Mouse (Mus musculus): ENCODE measurements around the gene H2al2a. TPM values are rescaled to one million over a fixed set of nuclear protein-coding genes. Genes with fewer than 3 reads are reported as not detected.

The H2al2a gene
- polyA plus RNA-seq, 1 experiment from 2014 or later = not detected

- H3K9me3 ChIP-seq = no peaks in the 10 kb centered on the region
- peak overlapping the region; percentile 50 for H3K9ac ChIP-seq
- no peak for ATAC-seq (ENCODE audit: insufficient number of reproducible peaks, insufficient read depth, low FRiP score, low TSS enrichment)
- H3K27me3 ChIP-seq = no peaks in the 10 kb centered on the region
- H3K36me3 ChIP-seq = no peaks in the 10 kb centered on the region
- H3K4me2 ChIP-seq (replicated peaks) = peak overlapping the region; percentile 99
- H3K4me1 ChIP-seq = peaks cover 29% of the 10 kb centered on the region; the same call in 1 of the 2 replicates
- 1% methylated on average over 44 of the region's 44 CpGs for WGBS
- H3K4me3 ChIP-seq = peak overlapping the region; percentile 67
- peak overlapping the region; percentile 47 for H3K27ac ChIP-seq
These were observed 29.6 kb upstream of the H2al2a start for GRCm38 (mm10) chr2:18026116-18026947.

- peaks cover 25% of the 10 kb centered on the region; the same call in 1 of the 2 replicates for H3K4me1 ChIP-seq
These were observed 29.0 kb upstream of the H2al2a start for GRCm38 (mm10) chr2:18025781-18026115.

GRCm38 (mm10) chr2:18025116-18025515 is 28.4 kb upstream of the H2al2a start:
- no peak overlapping the region for H3K9ac ChIP-seq
- ATAC-seq (ENCODE audit: insufficient number of reproducible peaks, insufficient read depth, low FRiP score, low TSS enrichment) = no peak

More at GRCm38 (mm10) chr2:18025781-18026115, 29.0 kb upstream of the H2al2a start:
- Histone ChIP-seq H3K36me3 (no peaks in the 10 kb centered on the region), H3K9ac (peak overlapping the region; percentile 50), H3K27ac (peak overlapping the region; percentile 30; the same call in 1 of the 2 replicates), H3K9me3 (no peaks in the 10 kb centered on the region), H3K4me3 (peak overlapping the region; percentile 67), H3K4me2 (replicated peaks) (peak overlapping the region; percentile 99), H3K27me3 (no peaks in the 10 kb centered on the region)
- ATAC-seq (ENCODE audit: insufficient number of reproducible peaks, insufficient read depth, low FRiP score, low TSS enrichment) = no peak
- WGBS = under 1% methylated on average over 14 of the region's 14 CpGs

GRCm38 (mm10) chr2:18022886-18023285 is 26.1 kb upstream of the H2al2a start:
- Histone ChIP-seq H3K9me3 (no peaks in the 10 kb centered on the region), H3K36me3 (no peaks in the 10 kb centered on the region), H3K9ac (no peak overlapping the region), H3K4me3 (no peak overlapping the region), H3K4me2 (replicated peaks) (no peak overlapping the region), H3K4me1 (peaks cover 15% of the 10 kb centered on the region; the same call in 1 of the 2 replicates), H3K27ac (no peak overlapping the region), H3K27me3 (no peaks in the 10 kb centered on the region)
- WGBS = 63% methylated on average over 1 of the region's 1 CpGs
- no peak for ATAC-seq (ENCODE audit: insufficient number of reproducible peaks, insufficient read depth, low FRiP score, low TSS enrichment)

More at GRCm38 (mm10) chr2:18025116-18025515, 28.4 kb upstream of the H2al2a start:
- WGBS = 37% methylated on average over 5 of the region's 5 CpGs
- H3K27ac ChIP-seq = no peak overlapping the region
- H3K4me2 ChIP-seq (replicated peaks) = peak overlapping the region; percentile 99
- H3K36me3 ChIP-seq = no peaks in the 10 kb centered on the region
- no peaks in the 10 kb centered on the region for H3K27me3 ChIP-seq
- no peak overlapping the region for H3K4me3 ChIP-seq
- H3K4me1 ChIP-seq = peaks cover 21% of the 10 kb centered on the region; the same call in 1 of the 2 replicates
- no peaks in the 10 kb centered on the region for H3K9me3 ChIP-seq

- Histone ChIP-seq H3K4me3 (no peak overlapping the region), H3K27me3 (no peaks in the 10 kb centered on the region), H3K9me3 (no peaks in the 10 kb centered on the region), H3K36me3 (no peaks in the 10 kb centered on the region), H3K4me1 (no peaks in the 10 kb centered on the region), H3K9ac (no peak overlapping the region), H3K4me2 (replicated peaks) (no peak overlapping the region), H3K27ac (no peak overlapping the region)
- WGBS = 80% methylated on average over 1 of the region's 1 CpGs
- no peak for ATAC-seq (ENCODE audit: insufficient number of reproducible peaks, insufficient read depth, low FRiP score, low TSS enrichment)
These were observed 22.4 kb upstream of the H2al2a start for GRCm38 (mm10) chr2:18019122-18019521.

- no peak overlapping the region for H3K9ac ChIP-seq
- H3K27me3 ChIP-seq = no peaks in the 10 kb centered on the region
- no peak overlapping the region for H3K4me2 ChIP-seq (replicated peaks)
- H3K27ac ChIP-seq = no peak overlapping the region
- H3K9me3 ChIP-seq = no peaks in the 10 kb centered on the region
- H3K36me3 ChIP-seq = no peaks in the 10 kb centered on the region
- no peak overlapping the region for H3K4me3 ChIP-seq
- ATAC-seq (ENCODE audit: insufficient number of reproducible peaks, insufficient read depth, low FRiP score, low TSS enrichment) = no peak
- WGBS = 86% methylated on average over 6 of the region's 6 CpGs
- H3K4me1 ChIP-seq = no peaks in the 10 kb centered on the region
These were observed 20.6 kb upstream of the H2al2a start for GRCm38 (mm10) chr2:18017321-18017720.

GRCm38 (mm10) chr2:18016639-18017038 is 19.9 kb upstream of the H2al2a start:
- Histone ChIP-seq H3K27ac (no peak overlapping the region), H3K9ac (no peak overlapping the region), H3K9me3 (no peaks in the 10 kb centered on the region), H3K27me3 (no peaks in the 10 kb centered on the region), H3K36me3 (no peaks in the 10 kb centered on the region), H3K4me1 (no peaks in the 10 kb centered on the region), H3K4me2 (replicated peaks) (no peak overlapping the region), H3K4me3 (no peak overlapping the region)
- 83% methylated on average over 1 of the region's 1 CpGs for WGBS
- no peak for ATAC-seq (ENCODE audit: insufficient number of reproducible peaks, insufficient read depth, low FRiP score, low TSS enrichment)

GRCm38 (mm10) chr2:18015581-18015980 is 18.8 kb upstream of the H2al2a start:
- Histone ChIP-seq H3K4me1 (no peaks in the 10 kb centered on the region), H3K4me2 (replicated peaks) (no peak overlapping the region), H3K9me3 (no peaks in the 10 kb centered on the region), H3K4me3 (no peak overlapping the region), H3K36me3 (no peaks in the 10 kb centered on the region), H3K27ac (no peak overlapping the region), H3K27me3 (no peaks in the 10 kb centered on the region), H3K9ac (no peak overlapping the region)
- ATAC-seq (ENCODE audit: insufficient number of reproducible peaks, insufficient read depth, low FRiP score, low TSS enrichment) = no peak
- whole genome bisulfite sequencing = 59% methylated on average over 3 of the region's 3 CpGs

- no peaks in the 10 kb centered on the region for H3K4me1 ChIP-seq
- H3K27ac ChIP-seq = no peak overlapping the region
- WGBS = 94% methylated on average over 3 of the region's 3 CpGs
These were observed 16.1 kb upstream of the H2al2a start for GRCm38 (mm10) chr2:18012866-18013265.

GRCm38 (mm10) chr2:18011226-18011625 is 14.5 kb upstream of the H2al2a start:
- Histone ChIP-seq H3K4me3 (no peak overlapping the region), H3K36me3 (no peaks in the 10 kb centered on the region), H3K27ac (no peak overlapping the region), H3K4me2 (replicated peaks) (no peak overlapping the region), H3K9me3 (no peaks in the 10 kb centered on the region), H3K27me3 (no peaks in the 10 kb centered on the region), H3K9ac (no peak overlapping the region), H3K4me1 (no peaks in the 10 kb centered on the region)
- 81% methylated on average over 6 of the region's 6 CpGs for WGBS
- ATAC-seq (ENCODE audit: insufficient number of reproducible peaks, insufficient read depth, low FRiP score, low TSS enrichment) = no peak

More at GRCm38 (mm10) chr2:18012866-18013265, 16.1 kb upstream of the H2al2a start:
- Histone ChIP-seq H3K9me3 (no peaks in the 10 kb centered on the region), H3K4me2 (replicated peaks) (no peak overlapping the region), H3K9ac (no peak overlapping the region), H3K27me3 (no peaks in the 10 kb centered on the region), H3K36me3 (no peaks in the 10 kb centered on the region), H3K4me3 (no peak overlapping the region)
- ATAC-seq (ENCODE audit: insufficient number of reproducible peaks, insufficient read depth, low FRiP score, low TSS enrichment) = no peak

- Histone ChIP-seq H3K9ac (no peak overlapping the region), H3K4me2 (replicated peaks) (no peak overlapping the region), H3K27me3 (no peaks in the 10 kb centered on the region), H3K4me3 (no peak overlapping the region), H3K4me1 (0 out of 2 replicates have a peak, but pooled peaks cover 2% of the 10 kb centered on the region), H3K9me3 (no peaks in the 10 kb centered on the region), H3K27ac (no peak overlapping the region), H3K36me3 (no peaks in the 10 kb centered on the region)
- WGBS = 23% methylated on average over 8 of the region's 8 CpGs
- no peak for ATAC-seq (ENCODE audit: insufficient number of reproducible peaks, insufficient read depth, low FRiP score, low TSS enrichment)
These were observed 8.4 kb upstream of the H2al2a start for GRCm38 (mm10) chr2:18005137-18005536.

- no peak for ATAC-seq (ENCODE audit: insufficient number of reproducible peaks, insufficient read depth, low FRiP score, low TSS enrichment)
- Histone ChIP-seq H3K4me2 (replicated peaks) (no peak overlapping the region), H3K4me1 (0 out of 2 replicates have a peak, but pooled peaks cover 2% of the 10 kb centered on the region), H3K27ac (no peak overlapping the region), H3K9me3 (no peaks in the 10 kb centered on the region), H3K4me3 (no peak overlapping the region), H3K27me3 (no peaks in the 10 kb centered on the region), H3K36me3 (no peaks in the 10 kb centered on the region), H3K9ac (no peak overlapping the region)
- WGBS = 57% methylated on average over 4 of the region's 4 CpGs
These were observed 7.5 kb upstream of the H2al2a start for GRCm38 (mm10) chr2:18004286-18004685.
